Mouse (Mus musculus) adipose tissue, adult 10 weeks (tissue): Measurements from ENCODE around the gene Prss23. TPM values are rescaled to one million over a fixed set of nuclear protein-coding genes. Genes with fewer than 3 reads are reported as not detected.

Experiments
- polyA plus RNA-seq: library from polyadenylated mRNA; stranded (reverse); fragments of 350-450 nt; fragmentation: Illumina TruSeq; extraction: RNeasy Lipid Tissue Mini Kit (QIAGEN cat#74804); gene quantifications from one replicate; pipeline ENCODE4 v1.2.3, GENCODE M21; 2014; ENCODE audit warnings: low read depth, low replicate concordance

Prss23 gene
- 100.0 TPM for polyA plus RNA-seq

DNA sequence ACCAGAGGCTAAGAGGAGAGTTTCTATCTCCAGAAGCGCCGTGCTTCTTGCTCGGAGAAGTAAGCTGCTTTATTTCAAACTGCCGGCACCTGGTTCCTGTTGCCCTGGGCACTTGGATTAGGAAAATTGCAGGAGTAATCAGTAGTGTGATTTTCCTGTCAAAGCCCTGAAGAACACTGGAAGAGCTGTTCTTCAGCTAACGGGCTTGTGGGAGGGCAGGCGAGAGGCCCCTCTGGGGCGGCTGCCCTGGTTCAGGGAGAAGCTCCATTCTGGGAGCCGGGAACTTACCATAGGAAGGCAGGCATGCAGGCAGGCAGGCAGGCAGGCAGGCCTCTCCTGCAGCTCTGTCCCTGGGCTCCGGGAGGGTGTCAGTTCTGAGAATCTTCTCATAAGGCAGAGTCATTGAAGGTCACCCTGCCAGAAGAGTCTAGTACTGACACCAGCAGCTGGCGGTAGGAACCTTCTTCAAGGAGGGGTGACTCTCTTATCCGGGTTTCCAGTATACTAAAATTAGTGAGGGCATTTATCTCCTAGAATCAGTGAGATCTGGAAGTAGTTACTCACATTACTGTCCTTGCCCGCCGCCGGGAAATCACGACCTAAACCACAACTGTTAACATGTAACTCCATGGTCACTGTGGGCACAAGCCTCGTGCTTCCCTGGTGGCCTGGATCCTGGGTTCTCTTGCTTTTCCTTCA lies at the start of gene Prss23:
TSS of gene Prss23 (minus strand) at position 457 of the 699 bp plus-strand sequence.

Other genes starting within 250 kb of the Prss23 start
- 64.4 TPM for gene Tmem135, start 123.0 kb downstream of the Prss23 start, polyA plus RNA-seq
- gene Fzd4, start 122.8 kb downstream of the Prss23 start, polyA plus RNA-seq: 72.4 TPM
- 4.7 TPM for gene Me3, start 105.2 kb upstream of the Prss23 start, polyA plus RNA-seq